Mouse (Mus musculus): Measurements from ENCODE around the gene Abcb5. TPM values are rescaled to one million over a fixed set of nuclear protein-coding genes. Genes with fewer than 3 reads are reported as not detected.

The Abcb5 gene
- total and polyA plus RNA-seq, 3 experiments = not detected

DNA sequence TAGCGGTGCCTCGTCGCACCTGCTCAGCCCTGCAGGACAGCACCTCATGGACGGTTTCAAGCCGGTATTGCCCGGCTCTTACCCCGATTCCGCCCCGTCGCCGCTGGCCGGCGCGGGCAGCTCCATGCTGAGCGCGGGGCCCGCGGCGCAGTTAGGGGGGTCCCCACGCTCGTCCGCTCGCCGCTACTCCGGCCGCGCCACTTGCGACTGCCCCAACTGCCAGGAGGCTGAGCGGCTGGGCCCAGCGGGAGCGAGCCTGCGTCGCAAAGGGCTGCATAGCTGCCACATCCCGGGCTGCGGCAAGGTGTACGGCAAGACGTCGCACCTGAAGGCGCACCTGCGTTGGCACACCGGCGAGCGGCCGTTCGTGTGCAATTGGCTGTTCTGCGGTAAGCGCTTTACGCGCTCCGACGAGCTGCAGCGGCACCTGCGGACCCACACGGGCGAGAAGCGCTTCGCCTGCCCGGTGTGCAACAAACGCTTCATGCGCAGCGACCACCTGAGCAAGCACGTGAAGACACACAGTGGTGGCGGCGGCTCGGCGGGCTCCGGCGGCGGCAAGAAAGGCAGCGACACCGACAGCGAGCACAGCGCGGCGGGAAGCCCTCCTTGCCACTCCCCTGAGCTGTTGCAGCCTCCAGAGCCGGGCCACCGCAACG lies 116.9 kb downstream of the Abcb5 start:
- H3K4me3 ChIP-seq (ENCODE audit: control insufficient read depth in 1 of 2, insufficient read depth in 1 of 2, low read depth in 2 of 2, low read length in 2 of 2) = no peak overlapping the region
- no peaks in the 10 kb centered on the region for H3K9me3 ChIP-seq (replicated peaks; ENCODE audit: insufficient read depth, low read length)
- H3K36me3 ChIP-seq (ENCODE audit: control insufficient read depth in 1 of 2, insufficient read depth in 2 of 2, low read length in 2 of 2) = no peaks in the 10 kb centered on the region
- H3K27ac ChIP-seq (ENCODE audit: control insufficient read depth, low read depth, low read length) = no peak overlapping the region
- H3K27me3 ChIP-seq (ENCODE audit: control insufficient read depth in 1 of 2, insufficient read depth in 2 of 2, low read length in 2 of 2) = no peaks in the 10 kb centered on the region
- TF ChIP-seq USF2 (IDR thresholded peaks at IDR 0.05; ENCODE audit: borderline replicate concordance in 1 of 2, insufficient read depth in 1 of 2, low read depth in 1 of 2, low read length in 2 of 2) (no peak), RCOR1 (IDR thresholded peaks at IDR 0.05; ENCODE audit: low read depth, low read length) (no peak)
- no peaks in the 10 kb centered on the region for H3K4me1 ChIP-seq (ENCODE audit: control insufficient read depth in 1 of 2, insufficient read depth in 2 of 2, low read length in 2 of 2)
- no peak for DNase-seq (ENCODE audit: low read depth, low spot score)
- no peaks in the 10 kb centered on the region for H3K79me2 ChIP-seq (ENCODE audit: control insufficient read depth, insufficient read depth, low read length, poor library complexity)
- H3K9ac ChIP-seq (ENCODE audit: control insufficient read depth, low read depth, low read length, poor library complexity, severe bottlenecking) = no peak overlapping the region

DNA sequence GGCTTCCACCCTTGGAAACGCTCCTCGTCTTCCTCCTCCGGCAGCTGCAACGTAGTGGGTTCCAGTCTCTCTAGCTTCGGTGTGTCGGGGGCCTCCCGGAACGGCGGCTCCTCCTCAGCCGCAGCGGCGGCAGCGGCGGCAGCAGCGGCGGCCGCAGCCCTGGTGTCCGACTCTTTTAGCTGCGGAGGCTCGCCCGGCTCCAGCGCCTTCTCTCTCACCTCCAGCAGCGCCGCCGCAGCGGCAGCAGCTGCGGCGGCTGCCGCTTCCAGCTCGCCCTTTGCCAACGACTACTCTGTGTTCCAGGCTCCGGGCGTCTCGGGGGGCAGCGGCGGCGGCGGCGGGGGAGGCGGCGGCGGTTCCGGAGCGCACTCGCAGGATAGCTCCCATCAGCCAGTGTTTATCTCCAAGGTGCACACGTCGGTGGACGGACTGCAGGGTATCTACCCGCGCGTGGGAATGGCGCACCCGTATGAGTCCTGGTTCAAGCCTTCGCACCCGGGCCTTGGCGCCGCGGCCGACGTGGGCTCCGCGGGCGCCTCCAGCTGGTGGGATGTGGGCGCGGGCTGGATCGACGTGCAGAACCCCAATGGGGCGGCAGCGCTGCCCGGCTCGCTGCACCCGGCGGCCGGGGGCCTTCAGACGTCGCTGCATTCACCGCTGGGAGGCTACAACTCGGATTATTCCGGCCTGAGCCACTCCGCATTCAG lies 117.6 kb downstream of the Abcb5 start:
- Histone ChIP-seq H3K27me3 (ENCODE audit: control insufficient read depth in 1 of 2, insufficient read depth in 2 of 2, low read length in 2 of 2) (no peaks in the 10 kb centered on the region), H3K4me1 (ENCODE audit: control insufficient read depth in 1 of 2, insufficient read depth in 2 of 2, low read length in 2 of 2) (no peaks in the 10 kb centered on the region), H3K4me3 (ENCODE audit: control insufficient read depth in 1 of 2, insufficient read depth in 1 of 2, low read depth in 2 of 2, low read length in 2 of 2) (no peak overlapping the region), H3K27ac (ENCODE audit: control insufficient read depth, low read depth, low read length) (no peak overlapping the region), H3K79me2 (ENCODE audit: control insufficient read depth, insufficient read depth, low read length, poor library complexity) (no peaks in the 10 kb centered on the region), H3K9me3 (replicated peaks; ENCODE audit: insufficient read depth, low read length) (no peaks in the 10 kb centered on the region), H3K9ac (ENCODE audit: control insufficient read depth, low read depth, low read length, poor library complexity, severe bottlenecking) (no peak overlapping the region), H3K36me3 (ENCODE audit: control insufficient read depth in 1 of 2, insufficient read depth in 2 of 2, low read length in 2 of 2) (no peaks in the 10 kb centered on the region)
- no peak for DNase-seq (ENCODE audit: low read depth, low spot score)
- TF ChIP-seq JUND (IDR thresholded peaks at IDR 0.05; ENCODE audit: low read depth, low read length) = no peak
- TF ChIP-seq UBTF (IDR thresholded peaks at IDR 0.05; ENCODE audit: borderline replicate concordance, insufficient read depth, low read depth, low read length) = no peak
- no peak for TF ChIP-seq MAZ (IDR thresholded peaks at IDR 0.05; ENCODE audit: low read depth, low read length)
- no peak for TF ChIP-seq POLR2A (IDR thresholded peaks at IDR 0.05; ENCODE audit: control insufficient read depth in 1 of 2, insufficient read depth in 1 of 2, low read depth in 1 of 2, low read length in 2 of 2, poor library complexity in 1 of 2)
- no peak for TF ChIP-seq SIN3A (IDR thresholded peaks at IDR 0.05; ENCODE audit: low read length)
- no peak for TF ChIP-seq MEF2A (IDR thresholded peaks at IDR 0.05; ENCODE audit: extremely low read depth, insufficient replicate concordance, low read depth, low read length, poor library complexity, severe bottlenecking)
- TF ChIP-seq TAL1 (IDR thresholded peaks at IDR 0.05; ENCODE audit: low read length) = no peak
- no peak for TF ChIP-seq USF2 (IDR thresholded peaks at IDR 0.05; ENCODE audit: borderline replicate concordance in 1 of 2, insufficient read depth in 1 of 2, low read depth in 1 of 2, low read length in 2 of 2)
- TF ChIP-seq CTCF (IDR thresholded peaks at IDR 0.05 in 2 of 3, conservative IDR thresholded peaks at IDR 0.05 in 1 of 3; ENCODE audit: control insufficient read depth in 1 of 3, insufficient read depth in 1 of 3, low read depth in 2 of 3, low read length in 3 of 3, poor library complexity in 1 of 3, severe bottlenecking in 1 of 3) = no peak
- TF ChIP-seq MYC (IDR thresholded peaks at IDR 0.05; ENCODE audit: low read depth, low read length) = no peak
